Mouse (Mus musculus) urinary bladder, postnatal 0 days (tissue): ENCODE measurements around the gene Olfr1153. TPM values are rescaled to one million over a fixed set of nuclear protein-coding genes. Genes with fewer than 3 reads are reported as not detected.

Experiments
- polyA plus RNA-seq: library from polyadenylated mRNA; unstranded; fragments of >200 nt; fragmentation: Nextera tagmentation; extraction: Ambion mirVana; gene quantifications from 2 replicates; pipeline ENCODE4 v1.2.1, GENCODE M21; 2015

Gene Olfr1153
- polyA plus RNA-seq = not detected in 2 replicates

GRCm38 (mm10) chr2:87894662-87895061 is at the start of gene Olfr1153:
Gene Olfr1153 (plus strand): TSS chr2:87894962.

GRCm38 (mm10) chr2:87855562-87855961 is 39.2 kb upstream of the Olfr1153 start, which contains the start of gene Olfr1151:
Gene Olfr1151 (plus strand): TSS chr2:87855862.

GRCm38 (mm10) chr2:87866192-87866591 is 28.6 kb upstream of the Olfr1153 start, which contains the start of gene Olfr1152:
Gene Olfr1152 (plus strand): TSS chr2:87866492.

GRCm38 (mm10) chr2:87905066-87905465 is 10.3 kb downstream of the Olfr1153 start, which contains the start of gene Olfr1154:
Gene Olfr1154 (minus strand): TSS chr2:87905166.

GRCm38 (mm10) chr2:87945037-87945436 is 50.3 kb downstream of the Olfr1153 start, which contains the start of gene Olfr1155:
Gene Olfr1155 (minus strand): TSS chr2:87945137.

Other genes with a start within 250 kb of the Olfr1153 start
- gene Olfr1133, start 247.6 kb upstream of the Olfr1153 start, polyA plus RNA-seq = not detected in 2 replicates
- not detected in 2 replicates for gene Olfr1134, start 236.5 kb upstream of the Olfr1153 start, polyA plus RNA-seq
- gene Olfr1135, start 221.3 kb upstream of the Olfr1153 start, polyA plus RNA-seq = not detected in 2 replicates
- not detected in 2 replicates for gene Olfr1136, start 201.0 kb upstream of the Olfr1153 start, polyA plus RNA-seq
- gene Olfr1137, start 181.8 kb upstream of the Olfr1153 start, polyA plus RNA-seq = not detected in 2 replicates
- gene Olfr1138, start 155.0 kb upstream of the Olfr1153 start, polyA plus RNA-seq = not detected in 2 replicates
- gene Olfr1140, start 151.2 kb upstream of the Olfr1153 start, polyA plus RNA-seq = not detected in 2 replicates
- gene Olfr1141, start 141.0 kb upstream of the Olfr1153 start, polyA plus RNA-seq = not detected in 2 replicates
- not detected in 2 replicates for gene Olfr152, start 115.5 kb upstream of the Olfr1153 start, polyA plus RNA-seq
- gene Olfr1143, start 94.4 kb upstream of the Olfr1153 start, polyA plus RNA-seq = not detected in 2 replicates
- not detected in 2 replicates for gene Olfr1145, start 85.1 kb upstream of the Olfr1153 start, polyA plus RNA-seq
- not detected in 2 replicates for gene Olfr1148, start 64.4 kb upstream of the Olfr1153 start, polyA plus RNA-seq
- gene Olfr1150-ps1, start 51.0 kb upstream of the Olfr1153 start, polyA plus RNA-seq = not detected in 2 replicates
- gene Olfr1151, start 39.1 kb upstream of the Olfr1153 start, polyA plus RNA-seq = not detected in 2 replicates
- not detected in 2 replicates for gene Olfr1152, start 28.5 kb upstream of the Olfr1153 start, polyA plus RNA-seq
- not detected in 2 replicates for gene Olfr1154, start 10.2 kb downstream of the Olfr1153 start, polyA plus RNA-seq
- not detected in 2 replicates for gene Olfr1155, start 50.2 kb downstream of the Olfr1153 start, polyA plus RNA-seq
- gene Olfr1156, start 58.1 kb downstream of the Olfr1153 start, polyA plus RNA-seq = not detected in 2 replicates
- gene Olfr1157, start 73.3 kb downstream of the Olfr1153 start, polyA plus RNA-seq = not detected in 2 replicates
- gene Olfr74, start 79.7 kb downstream of the Olfr1153 start, polyA plus RNA-seq = not detected in 2 replicates
- not detected in 2 replicates for gene Olfr1158, start 95.2 kb downstream of the Olfr1153 start, polyA plus RNA-seq
- gene Olfr1160, start 113.3 kb downstream of the Olfr1153 start, polyA plus RNA-seq = not detected in 2 replicates
- not detected in 2 replicates for gene Olfr1161, start 127.8 kb downstream of the Olfr1153 start, polyA plus RNA-seq
- 0.05 TPM in 1 of 2 replicates, not detected in the other for gene Olfr73, start 142.7 kb downstream of the Olfr1153 start, polyA plus RNA-seq
- gene Olfr1162, start 156.2 kb downstream of the Olfr1153 start, polyA plus RNA-seq = not detected in 2 replicates
- not detected in 2 replicates for gene Olfr1163, start 176.9 kb downstream of the Olfr1153 start, polyA plus RNA-seq
- not detected in 2 replicates for gene Olfr1164, start 199.0 kb downstream of the Olfr1153 start, polyA plus RNA-seq
- gene Olfr1166, start 233.3 kb downstream of the Olfr1153 start, polyA plus RNA-seq = not detected in 2 replicates